Mouse (Mus musculus) megakaryocyte, embryonic 14.5 days (primary cell): ENCODE measurements around the gene Crlf1.

ENCODE experiments used
- FLI1 ChIP-seq: IDR thresholded peaks from 2 replicates; pipeline ENCODE4 v1.6.1; 2012; ENCODE audit warnings: low read length, inconsistent platforms, mixed read lengths
- GATA1 ChIP-seq: IDR thresholded peaks from 3 replicates; pipeline ENCODE4 v1.6.1; 2012; ENCODE audit warnings: mixed read lengths, low read length, inconsistent platforms, borderline replicate concordance

- no peak for TF ChIP-seq FLI1
- TF ChIP-seq GATA1, result no peak
These were observed 53.5 kb downstream of the Crlf1 start for GRCm38 (mm10) chr8:70546412-70546811.
